Mouse (Mus musculus): Measurements from ENCODE around the gene Slc31a1.

Gene Slc31a1

GRCm38 (mm10) chr4:62364299-62364698, 3.8 kb downstream of the Slc31a1 start:
- no peak for DNase-seq

- no peak for DNase-seq
Measured at GRCm38 (mm10) chr4:62366291-62366690, 5.8 kb downstream of the Slc31a1 start.

GRCm38 (mm10) chr4:62367586-62367985, 7.1 kb downstream of the Slc31a1 start:
- peak; percentile 34 to 58 for DNase-seq

DNA sequence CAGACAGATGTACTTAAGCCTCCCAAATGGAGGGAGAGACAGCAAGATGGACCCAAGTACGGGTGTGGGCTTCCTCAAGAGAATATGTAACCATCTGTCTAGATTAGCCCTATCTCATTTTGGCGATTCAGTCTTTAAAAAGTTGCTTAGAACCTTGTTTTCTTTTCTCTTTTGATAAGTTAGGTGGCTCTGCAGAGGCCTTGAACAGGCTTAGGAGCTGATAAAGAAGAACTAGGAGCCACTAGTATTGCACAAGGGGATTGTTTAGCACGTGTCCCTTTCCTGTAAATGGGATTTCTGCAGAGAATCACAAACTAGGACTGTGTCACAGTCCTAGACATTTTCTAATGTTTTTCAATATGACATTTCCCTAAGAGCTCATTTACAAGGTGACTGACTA, 8.6 kb downstream of the Slc31a1 start:
- no peak for DNase-seq

- DNase-seq, result no peak
Measured at GRCm38 (mm10) chr4:62372410-62372809, 11.9 kb downstream of the Slc31a1 start.

DNA sequence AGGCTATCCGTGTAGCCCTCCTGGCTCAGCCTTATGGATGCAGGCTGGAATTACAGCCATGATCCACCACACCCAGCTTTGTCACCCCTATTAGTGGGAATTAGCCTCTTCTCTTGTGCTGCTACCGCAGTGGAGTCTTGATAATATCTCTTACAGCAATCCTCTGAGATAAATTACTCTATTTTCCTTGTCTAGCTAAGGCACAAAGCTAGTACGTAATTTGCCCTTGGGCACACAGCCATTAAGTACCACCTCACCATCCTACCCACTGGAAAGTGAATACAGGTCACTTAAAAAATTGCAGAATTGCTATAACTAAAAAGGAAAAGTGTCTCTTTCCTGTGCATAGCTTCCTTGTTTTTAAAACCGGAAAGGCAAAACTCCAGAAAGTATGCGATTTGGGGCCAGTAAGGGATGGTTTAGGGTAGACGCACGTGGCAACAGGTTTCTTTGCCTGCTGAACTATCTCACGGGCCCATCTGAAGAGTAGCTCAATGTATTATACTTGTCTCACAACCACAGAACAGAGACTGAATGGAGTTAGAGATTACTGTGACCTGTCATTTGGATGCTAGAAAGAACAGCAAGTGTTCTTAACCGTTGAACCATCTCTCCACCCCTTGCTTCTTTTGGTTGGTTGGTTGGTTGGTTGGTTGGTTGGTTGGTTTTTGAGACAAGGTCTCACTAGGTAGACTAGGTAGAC, 12.4 kb downstream of the Slc31a1 start:
- no peak for DNase-seq

GRCm38 (mm10) chr4:62373668-62374067, 13.1 kb downstream of the Slc31a1 start:
- peak in 1 of 2 experiments; percentile 21 for DNase-seq

DNA sequence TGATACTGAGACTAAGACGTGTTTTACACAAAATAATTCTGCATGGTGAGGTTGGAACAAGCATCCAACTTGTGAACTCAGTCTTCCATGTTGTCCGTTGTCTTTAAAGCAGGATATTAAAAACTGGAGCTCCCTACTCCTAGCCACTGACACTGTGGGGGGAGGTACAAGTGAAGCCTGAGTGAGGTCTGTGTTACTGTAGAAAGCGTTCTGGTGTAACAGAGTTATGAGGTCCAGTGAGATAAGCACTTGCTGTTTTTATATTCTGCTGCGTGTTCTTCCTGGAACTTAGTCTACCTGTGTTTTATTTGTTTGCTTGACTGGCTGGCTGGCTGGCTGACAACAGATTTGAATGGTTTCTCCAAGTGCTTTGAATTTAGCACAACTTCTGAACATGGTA, 13.8 kb downstream of the Slc31a1 start:
- peak; percentile 39 to 42 for DNase-seq

- DNase-seq, result no peak
Measured at GRCm38 (mm10) chr4:62376123-62376522, 15.6 kb downstream of the Slc31a1 start.

DNA sequence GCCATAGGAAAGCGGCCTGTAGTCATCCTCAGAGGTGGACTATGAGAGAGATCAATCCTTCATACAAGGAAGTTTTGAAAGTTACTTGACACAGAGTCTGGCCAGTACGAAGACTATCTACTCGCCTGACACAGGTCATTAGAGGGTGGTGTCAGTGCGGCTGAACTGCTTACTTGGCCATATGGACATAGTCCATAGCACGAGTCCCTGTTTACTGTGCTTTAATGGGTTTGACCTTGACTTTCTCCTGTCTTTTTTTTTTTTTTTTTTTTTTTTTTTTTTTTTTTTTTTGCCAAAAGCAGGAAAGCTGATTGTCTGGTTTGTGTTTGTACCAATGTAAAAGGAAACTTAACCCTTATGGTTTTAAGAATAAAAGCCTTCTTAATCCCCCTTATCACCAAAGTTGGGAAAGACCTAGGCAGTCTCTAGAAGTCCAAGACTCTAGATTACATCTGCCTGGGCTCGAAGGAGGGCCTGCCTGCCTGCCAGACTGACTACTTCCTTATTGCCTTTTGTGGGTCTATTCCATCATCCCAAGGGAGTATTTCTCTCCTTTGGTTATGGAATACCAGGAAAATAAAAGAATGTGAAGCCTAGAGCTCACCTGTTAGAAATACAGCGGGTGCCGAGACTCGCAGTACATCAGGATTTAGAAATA, 19.3 kb downstream of the Slc31a1 start:
- DNase-seq, result no peak

DNA sequence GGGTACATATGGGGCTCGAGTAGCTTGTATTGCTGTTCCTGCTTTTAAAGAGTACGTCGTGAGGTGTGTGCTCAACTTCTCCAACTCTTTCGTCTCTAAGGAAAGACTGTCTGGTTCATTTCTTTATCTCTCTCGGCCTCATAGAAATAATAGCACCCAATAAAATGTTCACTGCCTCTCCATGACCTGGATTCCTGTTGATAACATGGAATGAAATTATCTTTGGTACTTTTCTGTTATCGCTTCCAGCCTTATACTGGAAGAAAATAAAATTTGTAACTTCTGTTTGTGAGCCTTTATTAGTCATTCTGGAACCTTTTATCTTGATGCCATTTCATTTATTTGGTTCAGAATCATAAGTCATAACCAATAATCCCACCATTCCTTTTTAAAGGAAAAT, 22.7 kb downstream of the Slc31a1 start:
- DNase-seq, result no peak

DNA sequence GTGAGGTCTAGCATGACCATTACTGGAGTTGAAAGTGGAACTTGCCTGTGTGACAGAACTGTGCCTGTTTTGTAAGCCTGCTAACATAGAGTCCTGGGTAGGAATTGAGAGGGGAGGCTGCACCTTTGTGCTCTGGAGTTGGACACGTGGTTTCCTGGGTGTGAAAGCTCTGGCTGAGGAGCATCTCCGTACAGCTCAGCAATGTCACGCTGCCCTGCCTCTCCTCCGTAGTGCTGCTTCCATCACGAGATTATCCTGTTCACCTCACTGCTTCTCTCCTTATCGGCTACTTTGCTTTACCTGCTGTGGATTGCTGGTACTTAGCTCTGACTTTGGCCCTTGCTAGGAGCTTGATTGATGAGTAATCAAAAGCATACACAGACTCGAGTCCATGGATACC, 23.2 kb downstream of the Slc31a1 start:
- DNase-seq, result peak; percentile 43 to 55

DNA sequence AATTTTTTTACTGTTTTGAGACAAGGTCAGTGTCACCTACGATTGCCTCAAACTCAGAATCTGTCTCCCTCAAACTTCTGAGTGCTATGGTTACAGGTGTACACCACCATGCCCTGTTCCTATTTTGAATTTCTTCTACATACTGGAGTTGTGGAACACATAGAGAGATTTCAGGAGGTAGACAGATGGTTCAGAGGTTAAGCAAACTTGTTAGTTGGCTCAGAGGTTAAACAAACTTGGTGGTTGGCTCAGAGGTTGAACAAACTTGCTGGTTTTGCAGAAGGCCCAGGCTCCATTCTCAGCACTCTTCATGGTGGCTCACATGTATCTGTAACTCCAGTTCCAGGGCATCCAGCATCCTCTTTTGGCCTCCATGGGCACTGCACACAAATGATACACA, 23.6 kb downstream of the Slc31a1 start:
- DNase-seq, result no peak

DNA sequence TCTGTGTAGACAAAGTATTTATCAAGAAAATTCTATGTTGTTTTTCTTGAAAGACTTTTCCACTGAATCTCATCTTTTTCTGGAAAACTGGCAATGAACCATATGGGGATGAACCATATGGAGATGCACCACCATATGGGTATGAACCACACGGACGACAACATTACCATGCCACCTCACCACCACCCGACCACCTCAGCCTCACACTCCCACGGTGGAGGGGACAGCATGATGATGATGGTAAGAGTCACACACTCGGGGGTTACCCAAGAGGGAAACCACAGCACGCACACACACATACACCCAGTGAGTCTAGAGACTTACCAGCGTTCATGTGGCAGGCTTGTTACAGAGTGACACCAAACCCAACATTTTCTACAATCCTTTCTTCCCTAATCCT, 24.9 kb downstream of the Slc31a1 start:
- DNase-seq, result no peak

DNA sequence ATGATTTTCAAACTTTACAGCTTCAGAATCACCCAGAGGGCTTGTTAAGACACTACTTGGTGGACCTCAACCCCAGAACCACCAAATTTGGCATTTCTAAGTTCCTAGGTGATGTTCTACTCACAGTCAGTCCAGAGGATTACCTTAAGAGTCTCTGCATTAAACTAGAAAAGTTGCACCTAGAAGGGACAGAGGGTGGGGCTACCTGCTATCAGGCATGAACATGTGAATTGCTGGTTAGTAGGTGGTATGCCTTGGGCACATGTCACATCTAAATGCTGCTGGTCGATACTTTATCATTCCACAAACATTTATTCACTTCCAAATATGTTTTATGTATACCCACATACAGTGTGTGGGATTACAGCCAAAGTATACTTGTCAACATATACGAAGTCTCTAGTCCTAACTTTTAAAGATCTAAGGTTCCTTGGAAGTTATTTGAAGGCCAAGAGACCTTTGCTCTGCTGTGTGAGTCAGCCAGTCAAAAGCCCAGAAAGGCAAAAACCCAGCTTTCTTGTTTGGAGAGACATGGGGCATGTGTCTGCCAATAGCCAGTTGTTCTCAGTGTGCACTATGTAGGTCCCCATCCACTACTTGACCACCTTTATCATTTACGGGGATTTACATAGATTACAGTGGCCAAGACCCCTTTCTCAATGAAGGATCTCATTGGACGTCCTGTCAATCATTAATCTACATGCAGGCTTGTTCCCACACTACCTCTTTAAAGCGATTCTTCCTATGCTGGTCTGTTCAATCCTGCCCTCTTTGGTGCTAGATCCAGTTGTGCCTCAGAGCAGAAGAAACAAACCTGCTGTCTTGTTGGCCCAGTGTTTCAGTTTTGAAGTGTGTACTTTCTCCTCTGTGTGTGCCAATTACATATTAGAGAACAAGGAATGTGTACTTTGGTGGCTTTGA, 29.3 kb downstream of the Slc31a1 start:
- DNase-seq, result peak; percentile 25 to 47

DNA sequence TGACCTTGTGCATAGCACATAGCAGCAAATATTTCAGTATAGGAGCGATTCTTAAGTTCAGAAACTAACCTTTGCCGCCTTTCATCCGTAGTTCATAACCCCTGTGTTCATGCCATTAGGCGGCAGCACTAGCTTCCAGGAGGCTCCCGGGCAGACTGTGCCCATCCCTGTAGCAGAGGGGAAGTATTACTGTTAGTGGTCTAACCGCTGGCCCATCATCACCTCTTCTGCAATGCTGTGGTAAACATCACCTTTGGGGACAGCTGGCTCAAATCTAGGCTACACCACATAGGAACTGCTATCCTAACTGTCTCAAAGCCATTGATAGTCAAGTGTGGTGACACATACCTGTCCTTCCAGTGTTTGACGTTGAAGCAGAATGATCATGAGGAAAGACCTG, 31.4 kb downstream of the Slc31a1 start:
- DNase-seq, result no peak

DNA sequence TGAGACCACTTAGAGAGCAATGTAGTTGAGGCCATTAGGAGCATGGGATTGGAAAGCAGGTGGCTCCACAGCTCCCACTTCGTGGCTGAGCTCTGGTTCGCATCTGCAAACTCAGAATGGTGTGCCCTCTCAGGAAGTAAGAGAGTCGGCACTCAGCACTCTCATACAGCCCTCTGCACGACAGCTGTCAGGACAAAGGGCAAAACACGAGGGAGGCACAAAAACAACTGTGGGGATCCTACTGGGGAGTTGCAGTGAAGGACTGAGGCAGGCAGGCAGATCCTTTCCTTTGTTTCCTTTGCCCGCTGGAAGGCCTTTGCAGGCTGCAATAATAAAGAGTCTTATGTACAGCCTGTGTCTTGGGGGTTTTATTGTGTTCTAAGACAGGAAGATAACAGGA, 32.9 kb downstream of the Slc31a1 start:
- peak; percentile 21 to 30 for DNase-seq

DNA sequence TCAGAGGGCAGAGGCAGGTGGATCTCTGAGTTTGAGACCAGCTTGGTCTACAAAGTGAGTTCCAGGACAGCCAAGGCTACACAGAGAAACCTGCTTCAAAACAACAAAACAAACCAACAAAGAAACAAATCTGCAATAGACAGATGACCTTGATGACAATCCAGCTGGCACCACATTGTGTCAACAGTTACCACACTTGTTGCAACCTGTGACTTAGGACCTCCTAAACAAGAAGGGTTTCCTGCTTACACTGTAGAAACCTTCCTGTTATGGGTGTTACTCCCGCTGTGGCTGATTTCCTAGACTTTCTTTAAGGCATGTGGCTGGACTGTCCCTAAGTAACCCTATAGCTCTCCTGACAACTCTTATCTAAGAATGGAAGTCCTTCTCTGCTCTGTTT, 35.3 kb downstream of the Slc31a1 start:
- no peak for DNase-seq

GRCm38 (mm10) chr4:62397616-62398365, 37.3 kb downstream of the Slc31a1 start:
- no peak for DNase-seq

GRCm38 (mm10) chr4:62398956-62399355, 38.4 kb downstream of the Slc31a1 start:
- DNase-seq, result no peak

- DNase-seq, result no peak
Measured at GRCm38 (mm10) chr4:62406133-62406532, 45.6 kb downstream of the Slc31a1 start.

DNA sequence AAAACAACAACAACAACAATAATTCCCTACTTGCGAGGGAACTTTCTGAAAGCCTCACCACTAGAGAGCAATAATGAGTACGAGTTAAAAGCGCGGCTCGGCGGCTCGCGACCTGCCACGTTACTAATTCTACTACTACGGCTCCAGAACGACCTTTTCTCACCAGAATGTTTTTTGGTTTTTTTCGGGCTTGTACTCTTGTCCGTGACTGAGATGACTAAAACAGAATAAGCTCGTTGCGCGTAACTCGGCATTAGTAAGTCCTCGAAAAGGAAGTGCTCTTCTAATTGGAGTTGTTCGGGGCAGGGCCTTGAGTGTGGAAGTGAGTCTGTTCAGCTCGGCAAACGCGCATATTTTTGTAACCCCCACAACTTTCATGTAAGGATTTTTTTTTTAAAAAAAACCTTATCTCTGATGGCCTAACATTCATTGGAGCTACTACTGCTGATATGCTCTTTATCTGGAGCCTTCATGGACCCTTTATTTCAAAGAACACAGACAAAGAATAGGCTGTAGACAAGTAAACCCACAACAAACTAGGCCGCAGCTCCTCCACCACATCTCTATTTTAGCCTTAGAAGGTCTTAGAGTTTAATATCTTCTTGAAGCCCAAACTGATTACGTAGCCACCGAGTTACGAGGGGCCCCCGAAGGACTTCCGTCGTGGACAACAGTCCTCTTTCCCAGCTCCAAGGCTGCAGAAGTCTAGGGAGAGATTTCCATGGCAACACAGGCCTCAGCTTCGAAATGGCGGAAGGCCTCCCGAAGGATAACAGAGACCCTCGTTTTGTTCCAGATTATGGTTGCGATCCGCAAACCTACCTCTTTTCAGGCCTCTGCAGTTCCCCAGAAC, 47.4 kb downstream of the Slc31a1 start:
- DNase-seq, result peak; percentile 72 to 77
